Mouse (Mus musculus) MEL (cell line): ENCODE results near the gene Grwd1. TPM values are rescaled to one million over a fixed set of nuclear protein-coding genes. Genes with fewer than 3 reads are reported as not detected.

ENCODE experiments used
- DNase-seq: peaks from one replicate; pipeline ENCODE4 v3.0.0; 2011; ENCODE audit warnings: low read depth, low spot score
- H3K27ac ChIP-seq: 2 replicates; pipeline ENCODE4 v1.5.1; 2012; ENCODE audit warnings: low read depth, mild to moderate bottlenecking, control low read depth, low read length, moderate library complexity; ENCODE audit not compliant: control insufficient read depth
- H3K27me3 ChIP-seq, 2 experiments: fragments of 150-350 bp in 1 of 2; sonication (generic) in 1 of 2; 2 replicates each; pipeline ENCODE4 v1.6.1; 2012; ENCODE audit warnings: low read length in 2 of 2, mild to moderate bottlenecking in 2 of 2, improper control_type of control experiment in 1 of 2, moderate library complexity in 1 of 2; ENCODE audit not compliant: insufficient read depth in 2 of 2, control insufficient read depth in 1 of 2
- H3K36me3 ChIP-seq, 2 experiments: 2 replicates each; pipeline ENCODE4 v1.6.1; 2012 to 2014; ENCODE audit warnings: low read length in 2 of 2, improper control_type of control experiment in 1 of 2, inconsistent platforms in 1 of 2, mild to moderate bottlenecking in 1 of 2; ENCODE audit not compliant: insufficient read depth in 2 of 2, control insufficient read depth in 1 of 2
- H3K4me1 ChIP-seq, 2 experiments: fragments of 150-350 bp in 1 of 2; sonication (generic) in 1 of 2; 2 replicates each; pipeline ENCODE4 v1.6.1; 2012; ENCODE audit warnings: low read length in 2 of 2, improper control_type of control experiment in 1 of 2, mild to moderate bottlenecking in 1 of 2; ENCODE audit not compliant: insufficient read depth in 2 of 2, control insufficient read depth in 1 of 2
- H3K4me3 ChIP-seq, 2 experiments: fragments of 150-350 bp in 1 of 2; sonication (generic) in 1 of 2; 2 replicates each; pipeline ENCODE4 v1.5.1; 2012; ENCODE audit warnings: low read depth in 2 of 2, low read length in 2 of 2, mild to moderate bottlenecking in 2 of 2, moderate library complexity in 2 of 2, control low read depth in 1 of 2, improper control_type of control experiment in 1 of 2; ENCODE audit not compliant: control insufficient read depth in 1 of 2, insufficient read depth in 1 of 2
- H3K79me2 ChIP-seq: 2 replicates; pipeline ENCODE4 v1.6.1; 2012; ENCODE audit warnings: mild to moderate bottlenecking, low read length, moderate library complexity; ENCODE audit not compliant: control insufficient read depth, poor library complexity, insufficient read depth
- H3K9ac ChIP-seq: 2 replicates; pipeline ENCODE4 v1.6.1; 2012; ENCODE audit warnings: low read depth, mild to moderate bottlenecking, control low read depth, low read length, moderate library complexity; ENCODE audit not compliant: control insufficient read depth, poor library complexity, severe bottlenecking
- H3K9me3 ChIP-seq: fragments of 150-350 bp; sonication (generic); replicated peaks from 2 replicates; pipeline ENCODE4 v1.6.1; 2012; ENCODE audit warnings: mild to moderate bottlenecking, low read length, improper control_type of control experiment, moderate library complexity; ENCODE audit not compliant: insufficient read depth
- BHLHE40 ChIP-seq: IDR thresholded peaks from 2 replicates; pipeline ENCODE4 v1.6.1; 2012; ENCODE audit warnings: low read depth, mild to moderate bottlenecking, inconsistent platforms, low read length, improper control_type of control experiment, borderline replicate concordance
- CHD1 ChIP-seq: IDR thresholded peaks from 2 replicates; pipeline ENCODE4 v1.6.1; 2012; ENCODE audit warnings: low read depth, mild to moderate bottlenecking, inconsistent platforms, low read length, improper control_type of control experiment
- CHD2 ChIP-seq: IDR thresholded peaks from 2 replicates; pipeline ENCODE4 v1.6.1; 2011; ENCODE audit warnings: low read length, improper control_type of control experiment
- CTCF ChIP-seq, 3 experiments: IDR thresholded peaks in 2 of 3; conservative IDR thresholded peaks in 1 of 3; 2 replicates each; pipeline ENCODE4 v1.5.1; 2011 to 2012; ENCODE audit warnings: low read length in 3 of 3, low read depth in 2 of 3, mild to moderate bottlenecking in 2 of 3, improper control_type of control experiment in 1 of 3, inconsistent platforms in 1 of 3, mixed read lengths in 1 of 3, moderate library complexity in 1 of 3; ENCODE audit not compliant: control insufficient read depth in 1 of 3, insufficient read depth in 1 of 3, poor library complexity in 1 of 3, severe bottlenecking in 1 of 3
- EP300 ChIP-seq, 2 experiments: IDR thresholded peaks; 2 replicates each; pipeline ENCODE4 v1.6.1; 2011; ENCODE audit warnings: improper control_type of control experiment in 2 of 2, low read length in 2 of 2, low read depth in 1 of 2, mild to moderate bottlenecking in 1 of 2
- GABPA ChIP-seq: IDR thresholded peaks from 2 replicates; pipeline ENCODE4 v1.6.1; 2012; ENCODE audit warnings: low read depth, mild to moderate bottlenecking, inconsistent platforms, low read length, improper control_type of control experiment, moderate library complexity
- HCFC1 ChIP-seq: IDR thresholded peaks from 2 replicates; pipeline ENCODE4 v1.6.1; 2012; ENCODE audit warnings: low read depth, mild to moderate bottlenecking, inconsistent platforms, low read length, improper control_type of control experiment, moderate library complexity
- MAFK ChIP-seq: IDR thresholded peaks from 2 replicates; pipeline ENCODE4 v1.6.1; 2011; ENCODE audit warnings: low read depth, mild to moderate bottlenecking, low read length, improper control_type of control experiment, borderline replicate concordance
- MAX ChIP-seq: IDR thresholded peaks from 2 replicates; pipeline ENCODE4 v1.6.1; 2011; ENCODE audit warnings: low read length, improper control_type of control experiment
- MAZ ChIP-seq: IDR thresholded peaks from 2 replicates; pipeline ENCODE4 v1.6.1; 2012; ENCODE audit warnings: low read depth, mild to moderate bottlenecking, inconsistent platforms, low read length, improper control_type of control experiment
- MXI1 ChIP-seq: IDR thresholded peaks from 2 replicates; pipeline ENCODE4 v1.6.1; 2011; ENCODE audit warnings: mild to moderate bottlenecking, low read depth, low read length, improper control_type of control experiment
- MYB ChIP-seq: IDR thresholded peaks from 2 replicates; pipeline ENCODE4 v1.6.1; 2011; ENCODE audit warnings: mild to moderate bottlenecking, low read depth, low read length, improper control_type of control experiment
- POLR2A ChIP-seq, 2 experiments: IDR thresholded peaks; 2 replicates each; pipeline ENCODE4 v1.6.1; 2011 to 2012; ENCODE audit warnings: low read length in 2 of 2, mild to moderate bottlenecking in 2 of 2, control low read depth in 1 of 2, improper control_type of control experiment in 1 of 2, low read depth in 1 of 2, moderate library complexity in 1 of 2; ENCODE audit not compliant: control insufficient read depth in 1 of 2, insufficient read depth in 1 of 2, poor library complexity in 1 of 2
- POLR2AphosphoS2 ChIP-seq: IDR thresholded peaks from 2 replicates; pipeline ENCODE4 v1.6.1; 2011; ENCODE audit warnings: low read length, improper control_type of control experiment
- RAD21 ChIP-seq: IDR thresholded peaks from 2 replicates; pipeline ENCODE4 v1.6.1; 2011; ENCODE audit warnings: mild to moderate bottlenecking, low read depth, low read length, improper control_type of control experiment
- SIN3A ChIP-seq: IDR thresholded peaks from 2 replicates; pipeline ENCODE4 v1.6.1; 2012; ENCODE audit warnings: low read length, improper control_type of control experiment, inconsistent platforms
- SMC3 ChIP-seq: IDR thresholded peaks from 2 replicates; pipeline ENCODE4 v1.6.1; 2011; ENCODE audit warnings: low read depth, low read length, improper control_type of control experiment
- TAL1 ChIP-seq: IDR thresholded peaks from 2 replicates; pipeline ENCODE4 v1.6.1; 2012; ENCODE audit warnings: mild to moderate bottlenecking, inconsistent platforms, low read length, moderate library complexity, mixed read lengths
- TBP ChIP-seq: IDR thresholded peaks from 2 replicates; pipeline ENCODE4 v1.8.0; 2011; ENCODE audit warnings: low read depth, low read length, improper control_type of control experiment
- UBTF ChIP-seq: IDR thresholded peaks from 2 replicates; pipeline ENCODE4 v1.6.1; 2012; ENCODE audit warnings: low read depth, mild to moderate bottlenecking, inconsistent platforms, low read length, improper control_type of control experiment, moderate library complexity, borderline replicate concordance; ENCODE audit not compliant: insufficient read depth
- USF1 ChIP-seq: IDR thresholded peaks from 2 replicates; pipeline ENCODE4 v1.6.1; 2014; ENCODE audit warnings: low read depth, mild to moderate bottlenecking, inconsistent platforms, low read length, improper control_type of control experiment, moderate library complexity
- USF2 ChIP-seq, 2 experiments: IDR thresholded peaks; 2 replicates each; pipeline ENCODE4 v1.6.1; 2011 to 2012; ENCODE audit warnings: improper control_type of control experiment in 2 of 2, low read length in 2 of 2, borderline replicate concordance in 1 of 2, inconsistent platforms in 1 of 2, low read depth in 1 of 2, mild to moderate bottlenecking in 1 of 2; ENCODE audit not compliant: insufficient read depth in 1 of 2
- ZMIZ1 ChIP-seq: IDR thresholded peaks from 2 replicates; pipeline ENCODE4 v1.6.1; 2012; ENCODE audit warnings: low read depth, mild to moderate bottlenecking, inconsistent platforms, low read length, improper control_type of control experiment, moderate library complexity
- ZNF384 ChIP-seq: IDR thresholded peaks from 2 replicates; pipeline ENCODE4 v1.6.1; 2012; ENCODE audit warnings: low read depth, mild to moderate bottlenecking, inconsistent platforms, low read length, improper control_type of control experiment
- polyA plus RNA-seq, 2 experiments: library from polyadenylated mRNA; stranded (reverse) in 1 of 2; unstranded in 1 of 2; fragments of >175 nt in 1 of 2; fragments of >200 nt in 1 of 2; gene quantifications; 2 replicates each; pipeline versions ENCODE4 v1.2.1 to v1.2.4; 2012; ENCODE audit warnings: low replicate concordance in 2 of 2, low read depth in 1 of 2; ENCODE audit not compliant: insufficient read length in 2 of 2, insufficient read depth in 1 of 2, missing spikeins in 1 of 2
- total RNA-seq: library from RNA; depleted of rRNA; stranded (reverse); fragments of 300-350 nt; gene quantifications from 2 replicates; pipeline ENCODE4 v1.2.3, GENCODE M21; 2012

Grwd1 gene
- total and polyA plus RNA-seq, 3 experiments, result 82.2 to 173 (median 108) TPM

DNA sequence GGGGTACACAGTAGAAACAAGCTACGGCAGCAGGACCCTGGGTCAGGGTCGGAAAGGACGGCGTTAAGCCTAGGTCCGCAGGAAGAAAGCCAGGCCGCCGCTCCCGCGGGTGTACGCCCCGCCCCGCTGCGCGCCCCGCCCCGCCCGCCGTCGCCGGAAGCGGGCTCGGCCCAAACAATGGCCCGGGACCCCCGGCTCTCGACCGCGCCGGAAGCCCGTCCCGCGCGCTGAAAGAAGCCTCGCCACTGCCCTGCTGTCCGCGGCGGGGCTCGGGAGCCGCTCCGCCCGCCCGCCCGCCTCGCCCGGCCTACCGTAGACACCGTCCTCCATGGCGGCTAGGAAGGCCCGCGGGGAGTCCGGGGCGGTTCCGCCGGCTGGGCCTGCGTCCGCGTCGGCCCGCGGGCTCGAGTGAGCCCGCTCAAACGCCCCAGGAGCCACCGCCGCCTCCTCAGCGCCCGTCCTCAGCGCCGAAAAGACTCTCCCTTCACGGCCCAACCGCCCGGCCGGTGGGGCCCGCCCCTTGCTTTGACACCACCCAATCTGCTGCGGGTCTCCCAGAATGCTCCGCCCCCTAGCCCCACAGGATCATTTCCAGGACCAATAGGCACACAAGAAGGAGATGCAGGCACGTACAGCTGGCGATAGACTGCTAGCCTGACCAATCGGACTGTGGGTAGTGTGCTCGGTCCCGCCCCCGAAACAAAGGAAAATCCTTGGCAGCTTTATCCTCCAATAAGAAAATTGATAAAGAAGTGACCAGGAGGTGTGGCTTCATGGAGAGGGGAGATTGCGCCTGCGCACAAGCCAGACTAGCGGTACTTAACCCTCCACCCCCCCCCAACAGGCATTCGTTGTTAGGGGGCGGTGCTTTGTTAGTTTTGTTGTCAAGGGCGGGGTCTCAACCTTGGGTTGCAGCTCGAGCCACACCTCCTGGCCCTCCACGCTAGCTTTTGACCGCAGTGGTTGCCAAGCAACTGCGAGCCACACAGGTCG, 16.7 kb downstream of the Grwd1 start, which contains the start of gene Cyth2 (continued):
- TF ChIP-seq MAFK (no peak), UBTF (no peak), SIN3A (peak; percentile 47; the same call in 1 of the 2 replicates), POLR2AphosphoS2 (peak; percentile 80; the same call in 1 of the 2 replicates), CHD1 (no peak), POLR2A (IDR thresholded peaks at IDR 0.05; ENCODE audit: control insufficient read depth in 1 of 2, insufficient read depth in 1 of 2, low read depth in 1 of 2, low read length in 2 of 2, poor library complexity in 1 of 2) (peak; percentile 86 to 88), MAZ (peak; percentile 49; the same call in 1 of the 2 replicates), ZMIZ1 (peak; percentile 60; the same call in 1 of the 2 replicates), GABPA (no peak), USF2 (IDR thresholded peaks at IDR 0.05; ENCODE audit: borderline replicate concordance in 1 of 2, insufficient read depth in 1 of 2, low read depth in 1 of 2, low read length in 2 of 2) (no peak), CHD2 (peak; percentile 86), USF1 (0 out of 2 replicates have a peak, but pooled peaks have one; percentile 5), CTCF (IDR thresholded peaks at IDR 0.05 in 2 of 3, conservative IDR thresholded peaks at IDR 0.05 in 1 of 3; ENCODE audit: control insufficient read depth in 1 of 3, insufficient read depth in 1 of 3, low read depth in 2 of 3, low read length in 3 of 3, poor library complexity in 1 of 3, severe bottlenecking in 1 of 3) (no peak), TAL1 (no peak), TBP (peak; percentile 68; the same call in 1 of the 2 replicates), HCFC1 (peak; percentile 82), RAD21 (no peak), MXI1 (peak; percentile 70), MAX (0 out of 2 replicates have a peak, but pooled peaks have one; percentile 5), BHLHE40 (no peak), MYB (no peak)

DNA sequence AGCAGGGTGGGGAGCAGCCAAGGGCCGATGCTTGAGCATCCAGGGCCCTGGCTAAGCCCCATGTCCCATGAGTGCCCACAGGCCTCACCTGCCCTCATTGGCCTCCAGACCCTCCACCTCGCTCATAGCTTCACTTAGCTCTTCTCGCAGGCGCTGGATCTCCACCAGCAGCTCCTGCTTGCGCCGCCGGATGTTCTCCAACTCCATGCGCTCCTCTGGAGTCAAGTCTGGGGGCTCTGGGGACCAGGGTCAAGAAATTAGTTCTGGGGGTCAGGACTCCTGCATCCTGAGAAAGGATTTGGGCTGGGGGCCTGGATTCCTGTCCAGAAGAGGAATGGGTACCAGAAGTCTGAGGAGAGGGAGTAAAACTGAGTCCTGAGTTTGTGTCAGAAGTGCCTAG, 17.8 kb downstream of the Grwd1 start:
- H3K9ac ChIP-seq, result peak overlapping the region; percentile 99
- H3K36me3 ChIP-seq, result peaks cover 8 to 13% of the 10 kb centered on the region in 2 experiments
- H3K4me3 ChIP-seq, result no peak overlapping the region
- peaks cover 12% of the 10 kb centered on the region for H3K79me2 ChIP-seq
- no peaks in the 10 kb centered on the region for H3K27me3 ChIP-seq
- no peak for TF ChIP-seq POLR2A (IDR thresholded peaks at IDR 0.05; ENCODE audit: control insufficient read depth in 1 of 2, insufficient read depth in 1 of 2, low read depth in 1 of 2, low read length in 2 of 2, poor library complexity in 1 of 2)
- no peak for TF ChIP-seq UBTF
- no peak for TF ChIP-seq TAL1
- no peak for TF ChIP-seq HCFC1
- TF ChIP-seq GABPA, result no peak
- no peak for TF ChIP-seq EP300 (IDR thresholded peaks at IDR 0.05; ENCODE audit: low read depth in 1 of 2, low read length in 2 of 2)
- TF ChIP-seq SMC3, result no peak
- TF ChIP-seq ZMIZ1, result no peak
- no peak for TF ChIP-seq USF1
- no peak for TF ChIP-seq POLR2AphosphoS2
- TF ChIP-seq MAFK, result no peak
- TF ChIP-seq ZNF384, result no peak
- no peaks in the 10 kb centered on the region for H3K9me3 ChIP-seq
- no peak overlapping the region for H3K27ac ChIP-seq
- peaks cover 11 to 22% of the 10 kb centered on the region in 2 experiments for H3K4me1 ChIP-seq
- no peak for DNase-seq
